Mouse (Mus musculus) ES-E14 (cell line): Measurements from ENCODE around the gene Cxcr5. TPM values are rescaled to one million over a fixed set of nuclear protein-coding genes. Genes with fewer than 3 reads are reported as not detected.

Source experiments
- DNase-seq: peaks from one replicate; pipeline ENCODE4 v3.0.0-alpha.2; 2013; ENCODE audit warnings: low read depth, low spot score
- H3K27ac ChIP-seq: 2 replicates; pipeline ENCODE4 v1.5.1; 2012; ENCODE audit warnings: low read depth, mild to moderate bottlenecking, low read length, moderate library complexity, mixed read lengths; ENCODE audit not compliant: poor library complexity, insufficient read depth, severe bottlenecking
- H3K36me3 ChIP-seq: 2 replicates; pipeline ENCODE4 v1.6.1; 2012; ENCODE audit warnings: mild to moderate bottlenecking, low read length, moderate library complexity, mixed read lengths; ENCODE audit not compliant: control insufficient read depth, poor library complexity, insufficient read depth, severe bottlenecking
- H3K4me1 ChIP-seq, 2 experiments: fragments of 150-350 bp in 1 of 2; sonication (generic) in 1 of 2; 2 replicates each; pipeline ENCODE4 v1.6.1; 2012; ENCODE audit warnings: low read length in 2 of 2, mild to moderate bottlenecking in 1 of 2, mixed read lengths in 1 of 2; ENCODE audit not compliant: control insufficient read depth in 2 of 2, insufficient read depth in 2 of 2, poor library complexity in 1 of 2
- H3K4me3 ChIP-seq, 2 experiments: fragments of 150-350 bp in 1 of 2; sonication (generic) in 1 of 2; 2 replicates each; pipeline ENCODE4 v1.5.1; 2012; ENCODE audit warnings: low read length in 2 of 2, low read depth in 1 of 2, mild to moderate bottlenecking in 1 of 2, mixed read lengths in 1 of 2; ENCODE audit not compliant: insufficient read depth in 1 of 2, poor library complexity in 1 of 2, severe bottlenecking in 1 of 2
- H3K9ac ChIP-seq: 2 replicates; pipeline ENCODE4 v1.6.1; 2012; ENCODE audit warnings: low read depth, mild to moderate bottlenecking, low read length, mixed read lengths; ENCODE audit not compliant: poor library complexity, insufficient read depth, severe bottlenecking
- H3K9me3 ChIP-seq: fragments of 150-350 bp; sonication (generic); 2 replicates; pipeline ENCODE4 v1.6.1; 2012; ENCODE audit warnings: low read depth, mild to moderate bottlenecking, low read length; ENCODE audit not compliant: control insufficient read depth, insufficient read depth
- CHD2 ChIP-seq: IDR thresholded peaks from 2 replicates; pipeline ENCODE4 v1.6.1; 2014; ENCODE audit warnings: mild to moderate bottlenecking, low read depth, low read length, inconsistent platforms
- HCFC1 ChIP-seq: IDR thresholded peaks from 2 replicates; pipeline ENCODE4 v1.6.1; 2012; ENCODE audit warnings: low read length, inconsistent platforms, borderline replicate concordance; ENCODE audit not compliant: insufficient read depth
- MAFK ChIP-seq: IDR thresholded peaks from 2 replicates; pipeline ENCODE4 v1.6.1; 2014; ENCODE audit warnings: mild to moderate bottlenecking, low read depth, low read length, inconsistent platforms; ENCODE audit not compliant: insufficient read depth
- ZC3H11A ChIP-seq: IDR thresholded peaks from 2 replicates; pipeline ENCODE4 v1.6.1; 2012; ENCODE audit warnings: low read depth, mild to moderate bottlenecking, inconsistent platforms, low read length, borderline replicate concordance
- ZNF384 ChIP-seq: IDR thresholded peaks from 2 replicates; pipeline ENCODE4 v1.6.1; 2012; ENCODE audit warnings: low read depth, low read length, inconsistent platforms
- in situ Hi-C, 2 experiments: fragments of 600-800 bp; cut with MboI; formaldehyde crosslinking; loops; one replicate each; pipeline ENCODE4 v1.15.1; 2025; ENCODE audit warnings: low sequenced_read_pairs in 2 of 2, inconsistent platforms in 1 of 2; ENCODE audit not compliant: unreplicated experiment in 2 of 2
- total RNA-seq: library from RNA; depleted of rRNA; stranded (reverse); fragments of 300-350 nt; gene quantifications from 2 replicates; pipeline ENCODE4 v1.2.3, GENCODE M21; 2012

Gene Cxcr5
- total RNA-seq, 1 experiment, result 0.31 TPM

DNA sequence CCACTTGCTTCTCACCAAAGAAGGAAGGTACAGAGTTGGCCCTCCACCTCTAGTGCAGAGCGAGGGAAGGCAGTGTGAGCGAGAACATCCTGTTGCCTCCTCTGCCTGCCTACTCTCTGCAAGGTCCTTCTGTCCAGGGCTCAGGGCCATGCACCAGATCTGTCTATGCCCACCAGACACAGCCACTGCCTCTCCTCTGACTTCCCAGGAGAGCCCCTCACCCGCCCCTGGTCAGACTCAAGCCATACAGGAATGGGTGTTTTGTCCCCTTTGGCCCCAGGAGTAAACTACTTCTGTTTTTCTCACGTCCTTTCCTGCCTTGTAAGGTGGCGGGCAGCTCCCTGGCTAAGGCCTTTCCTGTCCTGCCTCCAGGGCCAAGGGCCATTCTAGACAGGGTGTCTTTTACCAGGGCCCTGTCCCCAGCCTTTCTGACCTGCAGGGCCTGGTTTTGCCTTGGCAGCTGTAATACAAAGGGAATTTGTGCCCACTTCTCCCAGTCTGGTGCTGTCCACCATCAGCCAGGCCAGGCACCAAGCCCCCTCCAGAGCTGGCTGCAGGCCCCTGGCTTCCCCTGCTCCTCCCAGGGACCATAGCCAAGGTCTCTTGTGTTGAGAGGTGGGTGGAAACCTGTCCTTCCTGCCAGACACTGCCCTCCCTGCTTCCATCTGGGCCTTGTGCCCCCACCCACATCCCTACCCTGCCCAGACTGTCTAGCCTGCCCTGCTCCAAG is 50.6 kb downstream of the Cxcr5 start:
- Histone ChIP-seq H3K9ac (no peak overlapping the region), H3K36me3 (peaks cover 17% of the 10 kb centered on the region; the same call in 1 of the 2 replicates), H3K4me1 (peaks cover 0 to 15% of the 10 kb centered on the region in 2 experiments; a peak in 2 of 4 replicates), H3K9me3 (no peaks in the 10 kb centered on the region), H3K27ac (no peak overlapping the region), H3K4me3 (no peak overlapping the region)
- TF ChIP-seq CHD2, result no peak
- TF ChIP-seq HCFC1, result no peak
- no peak for TF ChIP-seq ZNF384
- no peak for TF ChIP-seq ZC3H11A
- no peak for DNase-seq
- in situ Hi-C loops, result no loop called here

GRCm38 (mm10) chr9:44510355-44510871 is 51.3 kb downstream of the Cxcr5 start:
- TF ChIP-seq ZC3H11A (no peak), MAFK (no peak), HCFC1 (no peak), ZNF384 (no peak), CHD2 (no peak)
- Histone ChIP-seq H3K9me3 (no peaks in the 10 kb centered on the region), H3K27ac (no peak overlapping the region), H3K4me1 (peaks cover 0 to 15% of the 10 kb centered on the region in 2 experiments; a peak in 2 of 4 replicates), H3K36me3 (peaks cover 18% of the 10 kb centered on the region; the same call in 1 of the 2 replicates), H3K9ac (no peak overlapping the region), H3K4me3 (no peak overlapping the region; a peak in 1 of 4 replicates)
- DNase-seq, result no peak
- in situ Hi-C loops, result no loop called here

GRCm38 (mm10) chr9:44509487-44510354 is 52.0 kb downstream of the Cxcr5 start:
- H3K9me3 ChIP-seq, result no peaks in the 10 kb centered on the region
- H3K4me1 ChIP-seq, result peaks cover 0 to 14% of the 10 kb centered on the region in 2 experiments; a peak in 1 of 4 replicates
- in situ Hi-C loops, result loop anchor here in 1 of 2 experiments (5.0 kb wide), 1 partner anchor 37 kb away; no protein-coding TSS in a partner anchor
- no peak overlapping the region for H3K27ac ChIP-seq
- H3K9ac ChIP-seq, result peak overlapping the region; percentile 22; the same call in 1 of the 2 replicates
- peak overlapping the region; percentile 17 to 29; a peak in 3 of 4 replicates for H3K4me3 ChIP-seq
- TF ChIP-seq ZC3H11A, result no peak
- DNase-seq, result no peak
- peaks cover 18% of the 10 kb centered on the region; the same call in 1 of the 2 replicates for H3K36me3 ChIP-seq

DNA sequence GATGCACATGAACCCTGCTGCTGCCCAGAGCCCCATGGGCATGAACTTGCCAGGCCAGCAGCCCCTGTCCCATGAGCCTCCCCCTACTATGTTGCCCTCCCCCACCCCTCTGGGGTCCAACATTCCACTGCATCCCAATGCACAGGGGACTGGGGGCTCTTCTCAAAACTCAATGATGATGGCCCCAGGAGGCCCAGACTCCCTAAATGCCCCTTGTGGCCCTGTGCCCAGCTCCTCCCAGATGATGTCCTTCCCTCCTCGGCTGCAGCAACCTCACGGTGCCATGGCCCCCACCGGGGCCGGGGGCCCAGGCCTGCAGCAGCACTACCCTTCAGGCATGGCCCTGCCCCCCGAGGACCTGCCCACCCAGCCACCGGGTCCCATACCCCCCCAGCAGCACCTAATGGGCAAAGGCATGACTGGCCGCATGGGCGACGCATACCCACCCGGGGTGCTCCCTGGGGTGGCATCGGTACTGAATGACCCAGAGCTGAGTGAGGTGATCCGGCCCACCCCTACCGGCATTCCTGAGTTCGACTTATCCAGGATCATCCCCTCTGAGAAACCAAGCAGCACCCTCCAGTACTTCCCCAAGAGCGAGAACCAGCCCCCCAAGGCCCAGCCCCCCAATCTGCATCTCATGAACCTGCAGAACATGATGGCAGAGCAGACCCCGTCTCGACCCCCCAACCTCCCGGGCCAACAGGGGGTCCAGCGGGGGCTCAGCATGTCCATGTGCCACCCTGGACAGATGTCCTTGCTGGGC is 52.8 kb downstream of the Cxcr5 start:
- peaks cover 18% of the 10 kb centered on the region; the same call in 1 of the 2 replicates for H3K36me3 ChIP-seq
- H3K27ac ChIP-seq, result no peak overlapping the region
- H3K9ac ChIP-seq, result no peak overlapping the region
- in situ Hi-C loops, result loop anchor here in 1 of 2 experiments (5.0 kb wide), 1 partner anchor 37 kb away; no protein-coding TSS in a partner anchor
- TF ChIP-seq HCFC1, result no peak
- TF ChIP-seq CHD2, result no peak
- TF ChIP-seq ZC3H11A, result no peak
- no peak for TF ChIP-seq ZNF384
- TF ChIP-seq MAFK, result no peak
- DNase-seq, result no peak
- H3K4me1 ChIP-seq, result peaks cover 0 to 14% of the 10 kb centered on the region in 2 experiments; a peak in 1 of 4 replicates
- no peaks in the 10 kb centered on the region for H3K9me3 ChIP-seq
- no peak overlapping the region for H3K4me3 ChIP-seq
